Mouse (Mus musculus) thymus, adult 2 months (tissue): Measurements from ENCODE around the gene Rrp36. TPM values are rescaled to one million over a fixed set of nuclear protein-coding genes. Genes with fewer than 3 reads are reported as not detected.

ENCODE experiments used
- DNase-seq: peaks from one replicate; pipeline ENCODE4 v3.0.0; 2021
- H3K27ac ChIP-seq: fragments of 200-500 bp; 2 replicates; pipeline ENCODE4 v1.5.1; 2012; ENCODE audit warnings: low read length, control low read depth; ENCODE audit not compliant: control insufficient read depth, insufficient read depth
- H3K27me3 ChIP-seq: fragments of 200-500 bp; 2 replicates; pipeline ENCODE4 v1.6.1; 2012; ENCODE audit warnings: mild to moderate bottlenecking, low read length, moderate library complexity, mixed read lengths; ENCODE audit not compliant: control insufficient read depth, insufficient read depth
- H3K36me3 ChIP-seq: fragments of 200-500 bp; 2 replicates; pipeline ENCODE4 v1.6.1; 2012; ENCODE audit warnings: mild to moderate bottlenecking, low read length, moderate library complexity; ENCODE audit not compliant: control insufficient read depth, insufficient read depth
- H3K4me1 ChIP-seq: fragments of 200-500 bp; replicated peaks from 2 replicates; pipeline ENCODE4 v1.6.1; 2012; ENCODE audit warnings: low read length; ENCODE audit not compliant: control insufficient read depth, insufficient read depth
- H3K4me3 ChIP-seq: fragments of 200-500 bp; 2 replicates; pipeline ENCODE4 v1.5.1; 2012; ENCODE audit warnings: mild to moderate bottlenecking, low read length, control low read depth, moderate library complexity; ENCODE audit not compliant: control insufficient read depth, insufficient read depth
- CTCF ChIP-seq: fragments of 200-500 bp; IDR thresholded peaks from 2 replicates; pipeline ENCODE4 v1.5.1; 2012; ENCODE audit warnings: mild to moderate bottlenecking, control low read depth, low read length, moderate library complexity, borderline replicate concordance; ENCODE audit not compliant: control insufficient read depth, poor library complexity, insufficient read depth; ENCODE audit errors: extremely low read depth
- POLR2A ChIP-seq: fragments of 200-500 bp; IDR thresholded peaks from 2 replicates; pipeline ENCODE4 v1.6.1; 2012; ENCODE audit warnings: mild to moderate bottlenecking, low read length, control low read depth, moderate library complexity; ENCODE audit not compliant: control insufficient read depth, poor library complexity, insufficient read depth; ENCODE audit errors: extremely low read depth
- WGBS: fragments of 180-500 bp; shearing (Covaris S2); methylation state at CpG from one replicate; pipeline ENCODE4 v1.1.7; 2018; 5-methylcytosine and 5-hydroxymethylcytosine counted together
- polyA plus RNA-seq: library from polyadenylated mRNA; depleted of rRNA; stranded (reverse); fragments of >200 nt; gene quantifications from 2 replicates; pipeline ENCODE4 v1.2.3, GENCODE M21; 2012; rRNA removed

Rrp36 gene
- 43.8 and 47.8 TPM in 2 replicates for polyA plus RNA-seq

GRCm38 (mm10) chr17:46673850-46674529 is at the start of gene Rrp36:
Rrp36 (minus strand) TSS chr17:46674352.
- Histone ChIP-seq H3K27ac (no peak within 1 kb of the TSS), H3K36me3 (peaks cover 15% of the 10 kb centered on the region; the same call in 1 of the 2 replicates), H3K4me1 (peaks cover 17% of the 10 kb centered on the region), H3K4me3 (peak within 1 kb of the TSS; percentile 74), H3K27me3 (no peaks in the 10 kb centered on the region)
- under 1% methylated on average over 43 of the region's 43 CpGs for WGBS
- peak; percentile 89 for DNase-seq
- 0 out of 2 replicates have a peak, but pooled peaks have one; percentile 40 for TF ChIP-seq CTCF
- TF ChIP-seq POLR2A: peak; percentile 78

- no peaks in the 10 kb centered on the region for H3K27me3 ChIP-seq
- H3K4me3 ChIP-seq: no peak overlapping the region
- H3K4me1 ChIP-seq: peaks cover 9% of the 10 kb centered on the region; the same call in 1 of the 2 replicates
- DNase-seq: no peak
- peaks cover 5% of the 10 kb centered on the region; the same call in 1 of the 2 replicates for H3K36me3 ChIP-seq
- 87% methylated on average over 7 of the region's 7 CpGs for WGBS
- TF ChIP-seq POLR2A (no peak), CTCF (no peak)
- H3K27ac ChIP-seq: no peak overlapping the region
Observed at GRCm38 (mm10) chr17:46721077-46721476, 46.9 kb upstream of the Rrp36 start.

DNA sequence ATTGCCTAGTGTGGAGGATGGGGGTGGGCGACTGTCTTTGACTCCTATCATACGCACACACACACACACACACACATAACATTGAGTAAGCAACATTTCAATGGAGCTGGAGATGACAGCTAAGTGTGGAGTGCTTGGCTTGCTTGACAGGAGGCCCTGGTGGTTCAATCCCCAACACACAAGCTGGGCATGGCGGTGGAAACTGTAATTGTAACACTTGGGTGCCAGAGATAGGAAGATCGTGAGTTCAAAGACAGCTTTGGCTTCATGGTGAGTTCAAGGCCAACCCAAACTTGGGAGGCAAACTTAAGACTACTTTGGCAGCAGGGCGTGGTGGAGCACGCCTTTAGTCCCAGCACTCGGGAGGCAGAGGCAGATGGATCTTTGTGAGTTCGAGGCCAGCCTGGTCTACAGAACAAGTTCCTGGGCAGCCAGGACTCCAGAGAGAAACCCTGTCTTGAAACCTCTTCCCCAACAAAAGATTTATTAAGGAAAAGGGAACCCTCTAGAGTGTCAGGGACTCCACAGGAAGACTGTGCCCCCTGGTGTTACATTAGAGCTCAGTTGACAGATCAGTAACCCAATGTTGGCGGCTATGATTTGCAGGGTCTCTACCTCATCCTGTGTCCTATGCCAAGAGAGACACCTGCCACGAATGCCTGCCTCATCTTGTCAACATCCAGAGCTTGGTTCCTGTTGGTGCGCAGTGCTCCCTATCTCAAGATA is 40.8 kb upstream of the Rrp36 start:
- H3K4me1 ChIP-seq: peaks cover 15% of the 10 kb centered on the region
- DNase-seq: peak; percentile 27
- no peak overlapping the region for H3K4me3 ChIP-seq
- no peaks in the 10 kb centered on the region for H3K27me3 ChIP-seq
- no peak overlapping the region for H3K27ac ChIP-seq
- peaks cover 4% of the 10 kb centered on the region; the same call in 1 of the 2 replicates for H3K36me3 ChIP-seq
- TF ChIP-seq POLR2A (no peak), CTCF (no peak)
- WGBS: 94% methylated on average over 11 of the region's 11 CpGs

DNA sequence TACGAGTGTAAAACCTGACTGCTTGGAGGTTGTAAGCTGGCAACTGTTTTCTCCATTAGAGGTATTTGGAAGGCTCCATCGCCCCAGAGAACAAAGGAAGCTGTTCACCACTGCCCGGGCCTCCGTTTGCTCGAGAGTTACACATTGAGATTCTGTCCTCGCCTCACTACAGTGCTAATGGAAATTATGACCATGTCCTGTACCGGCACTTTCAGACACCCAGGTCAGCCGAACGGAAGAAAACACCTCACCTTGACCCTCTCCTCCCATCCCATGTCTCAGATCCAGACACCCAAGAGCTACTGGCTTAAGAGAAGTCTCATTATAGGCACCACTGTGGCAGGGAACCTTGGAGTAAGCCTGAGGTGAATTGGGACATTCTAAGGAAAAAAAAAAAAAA is 39.7 kb upstream of the Rrp36 start:
- DNase-seq: no peak

GRCm38 (mm10) chr17:46712442-46712841 is 38.3 kb upstream of the Rrp36 start:
- no peak for DNase-seq
- H3K27ac ChIP-seq: peak overlapping the region; percentile 63
- peak overlapping the region; percentile 76 for H3K4me3 ChIP-seq
- no peaks in the 10 kb centered on the region for H3K27me3 ChIP-seq
- under 1% methylated on average over 7 of the region's 7 CpGs for WGBS
- peaks cover 4% of the 10 kb centered on the region; the same call in 1 of the 2 replicates for H3K36me3 ChIP-seq
- TF ChIP-seq POLR2A (no peak), CTCF (no peak)
- H3K4me1 ChIP-seq: peaks cover 15% of the 10 kb centered on the region

More for the DNA sequence above, 39.7 kb upstream of the Rrp36 start:
- TF ChIP-seq CTCF (no peak), POLR2A (no peak)
- no peaks in the 10 kb centered on the region for H3K27me3 ChIP-seq
- H3K4me1 ChIP-seq: peaks cover 15% of the 10 kb centered on the region
- H3K36me3 ChIP-seq: peaks cover 4% of the 10 kb centered on the region; the same call in 1 of the 2 replicates
- H3K27ac ChIP-seq: no peak overlapping the region
- 91% methylated on average over 9 of the region's 9 CpGs for WGBS
- H3K4me3 ChIP-seq: no peak overlapping the region

- under 1% methylated on average over 76 of the region's 76 CpGs for WGBS
- DNase-seq: peak; percentile 18
- peaks cover 15% of the 10 kb centered on the region for H3K4me1 ChIP-seq
Observed at GRCm38 (mm10) chr17:46711612-46712271, 37.6 kb upstream of the Rrp36 start.

More at GRCm38 (mm10) chr17:46711612-46712271, 37.6 kb upstream of the Rrp36 start:
- TF ChIP-seq CTCF: no peak
- no peak for TF ChIP-seq POLR2A
- Histone ChIP-seq H3K4me3 (peak overlapping the region; percentile 76), H3K36me3 (peaks cover 4% of the 10 kb centered on the region; the same call in 1 of the 2 replicates), H3K27me3 (no peaks in the 10 kb centered on the region), H3K27ac (peak overlapping the region; percentile 63)
